Mouse (Mus musculus) hindbrain, embryonic 10.5 days (tissue): Measurements from ENCODE around the gene Map1s. TPM values are rescaled to one million over a fixed set of nuclear protein-coding genes. Genes with fewer than 3 reads are reported as not detected.

Experiments used
- DNase-seq: peaks from one replicate; pipeline ENCODE4 v3.0.0-alpha.2; 2017; ENCODE audit warnings: low spot score
- H3K27ac ChIP-seq: fragments of 300-500 bp; sonication (generic); 2 replicates; pipeline ENCODE4 v1.5.1; 2016; ENCODE audit warnings: mild to moderate bottlenecking, moderate library complexity
- H3K27me3 ChIP-seq: fragments of 300-500 bp; sonication (generic); 2 replicates; pipeline ENCODE4 v1.6.1; 2016; ENCODE audit warnings: mild to moderate bottlenecking; ENCODE audit not compliant: poor library complexity, insufficient read depth, severe bottlenecking
- H3K36me3 ChIP-seq: fragments of 300-500 bp; sonication (generic); 2 replicates; pipeline ENCODE4 v1.6.1; 2016; ENCODE audit warnings: mild to moderate bottlenecking, moderate library complexity
- H3K4me1 ChIP-seq: fragments of 300-500 bp; sonication (generic); replicated peaks from 2 replicates; pipeline ENCODE4 v1.6.1; 2016; ENCODE audit warnings: mild to moderate bottlenecking
- H3K4me3 ChIP-seq: fragments of 300-500 bp; sonication (generic); 2 replicates; pipeline ENCODE4 v1.5.1; 2016; ENCODE audit warnings: mild to moderate bottlenecking, moderate library complexity
- H3K9me3 ChIP-seq: fragments of 300-500 bp; sonication (generic); 2 replicates; pipeline ENCODE4 v1.6.1; 2016; ENCODE audit warnings: mild to moderate bottlenecking, moderate library complexity
- WGBS: fragments of 180-500 bp; shearing (Covaris S2); methylation state at CpG from one replicate; pipeline ENCODE4 v1.1.7; 2016; 5-methylcytosine and 5-hydroxymethylcytosine counted together
- polyA plus RNA-seq: library from polyadenylated mRNA; unstranded; fragments of >200 nt; fragmentation: Nextera tagmentation; extraction: Ambion mirVana; gene quantifications from 2 replicates; pipeline ENCODE4 v1.2.1, GENCODE M21; 2016

The Map1s gene
- polyA plus RNA-seq, 1 experiment from 2014 or later: 74.5 TPM

DNA sequence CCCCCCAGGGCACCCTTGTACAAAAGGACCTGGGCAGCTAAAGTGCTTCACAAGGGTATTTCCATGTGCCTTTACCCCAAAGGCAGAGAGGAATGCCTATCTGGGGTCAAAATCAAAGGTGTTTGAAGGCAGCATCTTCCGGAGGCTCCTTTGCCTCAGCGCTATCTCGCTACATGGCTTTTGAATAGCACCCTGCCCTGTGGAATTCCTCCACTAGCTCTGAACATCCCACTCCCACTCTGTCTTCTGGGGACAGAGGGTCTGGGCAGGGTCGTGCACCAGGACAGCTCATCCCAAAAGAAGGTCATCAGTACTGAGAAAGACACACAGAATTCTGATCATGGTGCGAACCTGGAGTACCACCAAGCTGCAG is 36.5 kb upstream of the Map1s start:
- 41% methylated on average over 5 of the region's 5 CpGs for WGBS
- Histone ChIP-seq H3K4me3 (peak overlapping the region; percentile 42), H3K4me1 (peaks cover 72% of the 10 kb centered on the region), H3K27ac (peak overlapping the region; percentile 84), H3K36me3 (peaks cover 20% of the 10 kb centered on the region), H3K9me3 (no peaks in the 10 kb centered on the region), H3K27me3 (peaks cover 10% of the 10 kb centered on the region)
- DNase-seq: no peak

DNA sequence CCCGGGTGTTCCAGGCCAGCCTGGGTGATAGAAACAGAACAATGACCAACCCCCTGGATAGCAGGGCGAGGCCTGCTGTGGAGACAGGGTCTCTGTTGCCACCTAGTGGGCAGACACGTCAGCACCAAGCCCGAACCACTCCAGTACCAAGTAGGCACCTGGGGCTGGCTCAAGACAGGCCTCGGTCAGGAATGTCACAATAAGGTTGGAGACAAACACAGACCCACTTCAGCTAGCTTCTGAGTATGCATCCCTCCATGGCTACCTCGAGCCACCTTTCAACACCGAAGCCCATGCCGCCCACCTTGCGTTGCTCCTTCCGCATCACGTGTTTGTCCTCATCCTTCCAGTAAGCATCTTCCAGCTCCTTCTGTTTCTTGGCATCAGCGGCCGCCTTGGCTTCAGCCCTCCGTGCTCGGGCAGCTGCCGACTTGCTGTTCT is 36.1 kb upstream of the Map1s start:
- Histone ChIP-seq H3K27me3 (peaks cover 10% of the 10 kb centered on the region), H3K4me1 (peaks cover 72% of the 10 kb centered on the region), H3K27ac (peak overlapping the region; percentile 84), H3K9me3 (no peaks in the 10 kb centered on the region), H3K4me3 (peak overlapping the region; percentile 22; the same call in 1 of the 2 replicates), H3K36me3 (peaks cover 20% of the 10 kb centered on the region)
- WGBS: 46% methylated on average over 16 of the region's 16 CpGs
- DNase-seq: peak; percentile 75

DNA sequence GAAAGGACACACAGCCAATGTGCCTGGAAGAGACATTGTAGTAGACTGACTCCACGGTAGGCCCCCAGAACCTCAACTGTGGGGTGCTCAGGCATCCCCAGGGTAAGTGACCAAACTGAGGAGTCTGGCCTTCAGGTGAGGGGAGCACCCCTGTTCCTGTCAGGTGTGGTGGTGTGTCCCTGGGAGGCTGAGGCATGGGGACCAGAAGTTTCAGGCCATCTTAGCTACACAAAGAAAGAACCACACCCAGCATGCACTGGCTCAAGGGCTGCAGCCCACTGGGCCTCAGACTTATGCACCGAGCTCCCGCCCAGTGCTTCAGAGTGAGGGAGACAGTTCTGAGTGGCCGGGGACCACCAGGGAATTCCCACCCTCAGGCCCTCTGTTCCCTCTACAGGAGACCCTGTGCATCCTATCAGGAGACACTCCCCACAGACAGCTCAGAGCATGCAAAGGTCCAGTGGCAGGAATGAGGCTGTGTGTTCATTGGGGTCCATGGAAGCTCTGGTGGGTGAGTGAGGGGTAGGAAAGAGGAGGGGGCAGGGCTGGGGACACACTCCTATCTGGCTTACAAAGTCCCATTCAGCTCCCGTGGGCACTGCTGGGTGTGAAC is 34.4 kb upstream of the Map1s start:
- Histone ChIP-seq H3K27me3 (peaks cover 10% of the 10 kb centered on the region), H3K27ac (no peak overlapping the region), H3K36me3 (peaks cover 20% of the 10 kb centered on the region), H3K4me3 (0 out of 2 replicates have a peak overlapping the region, but pooled peaks have one; percentile 18), H3K9me3 (no peaks in the 10 kb centered on the region), H3K4me1 (peaks cover 55% of the 10 kb centered on the region)
- no peak for DNase-seq
- 90% methylated on average over 5 of the region's 5 CpGs for whole genome bisulfite sequencing

DNA sequence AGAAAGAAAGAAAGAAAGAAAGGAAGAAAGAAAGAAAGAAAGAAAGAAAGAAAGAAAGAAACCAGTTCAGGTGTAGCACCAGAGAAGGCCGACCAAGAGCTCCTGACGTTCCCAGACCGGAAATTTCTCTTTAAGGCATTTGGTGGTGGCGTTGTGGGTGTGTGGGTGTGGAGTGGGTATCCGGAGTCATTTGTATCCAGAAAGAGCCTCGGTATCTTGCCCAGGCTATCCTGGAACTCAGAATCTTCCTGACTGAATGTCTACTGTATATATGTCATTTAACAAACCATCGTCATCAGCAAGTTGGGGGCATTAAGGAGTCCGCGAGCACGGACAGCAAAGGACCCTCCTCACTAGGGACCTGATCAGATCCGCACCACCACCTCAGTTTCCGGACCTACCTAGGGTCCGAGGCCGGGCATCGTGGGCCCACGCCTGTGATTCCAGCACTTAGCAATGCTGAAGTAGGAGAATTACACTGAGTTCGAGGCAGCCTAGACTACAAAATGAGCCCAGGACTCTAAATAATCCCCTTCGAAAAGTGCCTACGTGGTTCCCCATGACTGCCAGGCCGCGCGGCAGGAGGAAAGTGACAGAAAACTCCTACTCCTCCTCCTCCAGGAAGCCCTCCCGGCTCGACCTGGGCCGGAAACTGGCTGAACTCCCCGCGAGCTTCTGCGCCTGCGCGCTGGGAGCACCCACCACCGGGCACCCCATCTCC is 32.9 kb upstream of the Map1s start:
- DNase-seq: no peak
- Histone ChIP-seq H3K4me3 (peak overlapping the region; percentile 93), H3K36me3 (peaks cover 13% of the 10 kb centered on the region), H3K27me3 (peaks cover 10% of the 10 kb centered on the region), H3K9me3 (no peaks in the 10 kb centered on the region), H3K4me1 (peaks cover 49% of the 10 kb centered on the region), H3K27ac (peak overlapping the region; percentile 95)
- WGBS: 8% methylated on average over 31 of the region's 31 CpGs

DNA sequence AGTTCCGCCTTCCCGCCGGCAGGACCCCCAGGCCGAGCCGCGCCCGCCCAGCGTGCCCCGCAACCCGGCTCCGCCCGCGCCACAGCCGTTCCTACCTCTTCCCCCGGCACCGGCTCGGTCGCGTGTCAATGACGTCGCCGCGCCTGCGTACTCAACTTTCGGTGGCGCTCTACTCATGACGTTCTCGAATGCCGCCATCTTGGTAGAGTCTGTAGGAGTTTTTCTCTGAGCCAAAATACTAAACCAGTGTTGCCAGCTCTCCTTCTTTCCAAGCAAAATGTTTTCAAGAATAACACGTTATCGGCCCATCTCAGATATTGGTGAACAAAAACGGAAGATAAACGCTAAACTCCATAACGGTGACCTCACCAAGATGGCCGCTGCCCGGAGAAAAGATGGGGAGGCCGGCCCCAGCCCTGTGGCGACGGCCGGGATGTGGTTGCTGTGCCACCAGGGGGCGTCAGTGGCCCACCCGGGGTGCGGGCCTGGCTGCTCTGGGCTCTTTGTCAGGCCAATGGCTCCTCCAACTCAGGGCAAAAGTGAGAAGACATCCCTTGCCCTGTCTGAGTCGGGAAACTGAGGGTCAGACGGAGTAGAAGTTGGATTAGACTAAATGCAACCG is 32.3 kb upstream of the Map1s start, which contains the start of gene Ccdc124:
TSS of gene Ccdc124 (minus strand) at position 572 of the 622 bp plus-strand sequence.
- Histone ChIP-seq H3K27me3 (peaks cover 3% of the 10 kb centered on the region; the same call in 1 of the 2 replicates), H3K36me3 (peaks cover 6% of the 10 kb centered on the region; the same call in 1 of the 2 replicates), H3K27ac (peak within 1 kb of the TSS; percentile 95), H3K4me3 (peak within 1 kb of the TSS; percentile 93), H3K9me3 (no peaks in the 10 kb centered on the region), H3K4me1 (peaks cover 44% of the 10 kb centered on the region)
- peak; percentile 94 for DNase-seq
- under 1% methylated on average over 46 of the region's 46 CpGs for WGBS

DNA sequence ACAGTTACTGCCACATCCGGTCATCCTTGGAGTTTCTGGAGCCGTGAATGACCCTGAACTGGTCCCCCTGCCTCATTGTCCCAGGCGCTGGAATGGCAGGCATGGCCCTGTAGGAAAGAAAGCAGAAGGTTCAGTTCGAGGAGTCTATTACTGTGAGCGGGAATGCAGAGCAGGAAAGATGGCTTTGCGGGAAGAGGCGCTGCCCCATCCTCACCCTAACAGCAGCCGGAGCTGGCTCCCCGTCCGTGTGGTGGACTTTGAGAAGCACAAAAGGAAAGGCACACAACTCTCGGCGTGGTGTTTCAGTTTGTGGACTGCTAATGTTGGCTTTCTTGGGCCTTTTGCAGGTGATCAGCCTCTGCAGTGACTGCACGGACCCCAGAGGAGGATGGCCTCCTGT is 31.3 kb upstream of the Map1s start:
- Histone ChIP-seq H3K9me3 (no peaks in the 10 kb centered on the region), H3K27ac (peak overlapping the region; percentile 95), H3K4me3 (peak overlapping the region; percentile 93; the same call in 1 of the 2 replicates), H3K36me3 (no peaks in the 10 kb centered on the region), H3K27me3 (no peaks in the 10 kb centered on the region), H3K4me1 (peaks cover 38% of the 10 kb centered on the region)
- WGBS: 90% methylated on average over 13 of the region's 13 CpGs
- no peak for DNase-seq

DNA sequence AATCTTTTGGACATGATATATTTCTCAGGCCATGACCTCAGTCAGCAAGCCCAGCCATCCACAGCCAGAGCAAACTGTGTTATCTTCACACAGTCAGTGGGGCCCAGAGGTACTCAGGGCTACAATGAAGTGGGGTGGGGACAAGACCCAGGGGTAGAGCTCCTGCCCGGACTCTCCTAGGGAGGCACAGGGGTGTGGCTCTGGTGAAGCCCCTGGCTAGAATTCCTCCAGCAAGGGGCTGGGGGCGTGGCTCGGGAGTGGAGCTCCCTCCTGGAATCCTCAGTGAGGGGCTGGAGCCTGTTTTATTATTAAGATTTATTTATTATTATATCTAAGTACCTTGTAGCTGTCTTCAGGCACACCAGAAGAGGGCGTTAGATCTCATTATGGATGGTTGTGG is 29.4 kb upstream of the Map1s start:
- WGBS: 68% methylated on average over 4 of the region's 4 CpGs
- peaks cover 46% of the 10 kb centered on the region for H3K4me1 ChIP-seq

DNA sequence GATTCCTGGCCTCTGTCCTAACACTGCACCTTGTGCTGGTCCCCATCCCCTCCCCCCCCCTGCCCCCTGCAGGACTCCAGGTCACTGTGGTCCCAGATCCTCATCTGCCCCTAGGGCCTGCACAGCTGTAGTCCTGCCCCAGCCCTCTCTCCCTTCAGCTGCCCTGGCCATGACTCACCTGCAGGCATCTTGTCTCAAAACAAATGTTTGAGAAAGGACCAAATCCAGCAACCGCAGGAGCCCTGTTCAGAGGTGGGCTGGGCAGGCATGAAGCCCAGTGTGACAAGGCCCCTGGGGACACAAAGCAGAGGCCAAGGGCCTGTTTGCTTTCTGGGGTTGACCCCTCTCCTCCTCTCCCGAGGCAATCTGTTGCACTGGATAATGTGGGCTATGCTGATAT is 27.6 kb upstream of the Map1s start:
- Histone ChIP-seq H3K9me3 (no peaks in the 10 kb centered on the region), H3K4me3 (no peak overlapping the region), H3K36me3 (no peaks in the 10 kb centered on the region), H3K27ac (no peak overlapping the region), H3K4me1 (peaks cover 30% of the 10 kb centered on the region), H3K27me3 (no peaks in the 10 kb centered on the region)
- 39% methylated on average over 2 of the region's 2 CpGs for WGBS
- DNase-seq: no peak

More for the DNA sequence above, 29.4 kb upstream of the Map1s start:
- Histone ChIP-seq H3K36me3 (no peaks in the 10 kb centered on the region), H3K9me3 (no peaks in the 10 kb centered on the region), H3K27ac (no peak overlapping the region), H3K27me3 (no peaks in the 10 kb centered on the region), H3K4me3 (no peak overlapping the region)
- no peak for DNase-seq

DNA sequence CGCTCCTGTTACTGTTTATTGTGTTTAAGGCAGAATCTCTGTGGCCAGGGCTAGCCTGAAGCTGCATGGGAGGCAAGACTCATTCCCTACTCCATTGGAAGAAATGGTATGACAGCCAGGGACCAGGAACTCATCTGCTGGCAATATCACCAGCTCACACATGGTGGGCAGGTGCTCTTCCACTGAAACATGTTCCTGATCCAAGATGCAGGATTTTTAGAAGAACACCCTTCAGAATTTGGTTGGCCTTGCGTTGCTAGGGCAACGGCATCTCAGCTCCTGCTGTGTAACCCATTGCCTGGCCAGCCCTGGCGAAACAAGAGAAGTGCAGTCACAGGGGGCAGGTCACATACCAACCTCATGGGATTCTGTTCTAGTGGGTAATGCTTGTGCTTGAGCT is 26.2 kb upstream of the Map1s start:
- WGBS: 41% methylated on average over 4 of the region's 4 CpGs
- H3K27ac ChIP-seq: no peak overlapping the region
- no peak overlapping the region for H3K4me3 ChIP-seq
- no peak for DNase-seq
- H3K36me3 ChIP-seq: no peaks in the 10 kb centered on the region
- H3K9me3 ChIP-seq: no peaks in the 10 kb centered on the region
- H3K27me3 ChIP-seq: no peaks in the 10 kb centered on the region
- peaks cover 21% of the 10 kb centered on the region for H3K4me1 ChIP-seq

DNA sequence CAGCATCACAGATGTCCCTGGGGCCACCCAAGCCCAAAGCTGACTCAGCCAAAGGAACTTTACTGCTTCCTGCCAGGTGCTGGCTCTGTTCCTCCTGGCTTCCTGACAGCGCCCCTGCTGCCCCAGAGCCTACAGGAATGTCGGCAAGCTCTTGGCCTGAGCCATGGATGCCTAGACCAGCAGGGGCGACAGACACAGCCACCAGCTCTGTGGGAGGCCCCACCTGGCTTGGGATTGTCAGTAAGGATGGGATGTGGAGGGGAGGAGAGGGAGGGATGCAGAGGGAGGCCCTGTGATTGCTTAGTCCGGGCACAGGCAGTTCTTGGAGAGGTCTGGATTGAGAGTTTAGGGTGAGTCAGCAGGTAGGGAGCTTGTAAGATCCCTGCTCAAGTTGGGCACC is 25.6 kb upstream of the Map1s start:
- Histone ChIP-seq H3K36me3 (no peaks in the 10 kb centered on the region), H3K27me3 (no peaks in the 10 kb centered on the region), H3K4me1 (peaks cover 19% of the 10 kb centered on the region), H3K27ac (peak overlapping the region; percentile 46; the same call in 1 of the 2 replicates), H3K4me3 (no peak overlapping the region), H3K9me3 (no peaks in the 10 kb centered on the region)
- WGBS: 10% methylated on average over 4 of the region's 4 CpGs
- DNase-seq: no peak

DNA sequence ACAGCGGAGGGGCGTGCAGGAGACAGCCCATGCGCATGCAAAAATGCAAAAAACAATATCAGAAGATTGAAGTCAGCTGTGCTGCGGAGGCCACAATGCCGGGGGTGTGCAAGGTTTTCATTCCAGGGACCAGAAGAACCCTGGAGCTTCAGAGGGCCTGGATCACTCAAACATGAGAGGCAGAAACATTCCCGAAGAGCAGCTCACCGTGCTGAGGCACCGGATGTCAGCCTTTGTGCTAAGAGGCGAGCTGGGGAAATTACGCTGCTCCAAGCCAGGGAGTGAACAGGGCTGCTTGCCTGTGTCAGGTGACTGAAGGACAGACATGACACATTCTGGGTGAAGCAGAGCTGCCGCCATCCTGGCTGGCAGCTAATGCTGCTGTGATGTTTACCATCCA is 25.2 kb upstream of the Map1s start:
- H3K4me1 ChIP-seq: peaks cover 19% of the 10 kb centered on the region
- WGBS: 32% methylated on average over 11 of the region's 11 CpGs
- no peaks in the 10 kb centered on the region for H3K36me3 ChIP-seq
- no peaks in the 10 kb centered on the region for H3K9me3 ChIP-seq
- no peak for DNase-seq
- 0 out of 2 replicates have a peak, but pooled peaks cover under 1% of the 10 kb centered on the region for H3K27me3 ChIP-seq
- peak overlapping the region; percentile 46; the same call in 1 of the 2 replicates for H3K27ac ChIP-seq
- no peak overlapping the region for H3K4me3 ChIP-seq

DNA sequence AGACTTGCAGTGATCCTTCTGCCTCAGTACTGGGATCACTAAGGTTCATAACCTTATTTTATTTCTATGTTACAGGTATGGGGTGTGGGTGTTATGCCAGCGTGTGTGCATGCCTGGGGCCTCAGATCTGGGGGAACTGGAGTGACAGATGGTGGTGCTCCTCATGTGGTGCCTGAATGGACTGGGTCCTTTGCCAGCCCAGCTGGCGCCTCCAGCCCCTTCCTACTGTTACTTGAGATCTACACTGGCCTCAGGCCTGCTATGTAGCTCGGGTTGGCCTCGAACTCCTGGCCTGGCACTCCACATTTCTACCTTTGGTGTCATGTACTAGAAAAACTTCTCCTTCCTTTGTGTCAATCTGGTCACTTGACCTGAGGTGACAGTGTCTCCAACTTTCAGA is 21.5 kb upstream of the Map1s start:
- no peak overlapping the region for H3K4me3 ChIP-seq
- H3K27ac ChIP-seq: no peak overlapping the region
- WGBS: 80% methylated on average over 4 of the region's 4 CpGs
- no peaks in the 10 kb centered on the region for H3K9me3 ChIP-seq
- no peak for DNase-seq
- H3K36me3 ChIP-seq: no peaks in the 10 kb centered on the region
- peaks cover 23% of the 10 kb centered on the region for H3K4me1 ChIP-seq
- peaks cover 20% of the 10 kb centered on the region for H3K27me3 ChIP-seq

DNA sequence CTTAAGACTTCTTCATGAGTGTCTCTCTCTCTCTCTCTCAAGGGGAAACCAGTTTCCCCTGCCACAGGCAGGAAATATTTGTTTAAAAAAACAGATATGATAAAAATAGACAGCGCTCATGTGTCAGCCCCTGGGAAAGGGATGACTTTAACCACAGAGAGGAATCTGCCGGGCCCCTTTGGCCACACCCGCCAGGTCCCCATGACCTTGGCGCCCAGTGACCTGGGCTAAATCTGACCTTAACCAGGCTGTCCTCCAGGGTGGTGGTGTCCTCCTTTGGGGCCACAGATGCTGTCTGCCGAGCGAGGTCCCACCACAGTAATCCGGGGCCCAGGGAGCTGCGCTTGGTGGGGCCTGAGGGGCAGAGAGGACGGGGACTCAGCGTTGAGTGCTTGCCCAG is 21.0 kb upstream of the Map1s start:
- no peaks in the 10 kb centered on the region for H3K36me3 ChIP-seq
- peaks cover 18% of the 10 kb centered on the region for H3K4me1 ChIP-seq
- H3K9me3 ChIP-seq: no peaks in the 10 kb centered on the region
- no peak for DNase-seq
- no peak overlapping the region for H3K27ac ChIP-seq
- 91% methylated on average over 10 of the region's 10 CpGs for WGBS
- H3K4me3 ChIP-seq: no peak overlapping the region
- H3K27me3 ChIP-seq: peaks cover 25% of the 10 kb centered on the region
